Mouse (Mus musculus) adrenal gland, postnatal 14 days (tissue): ENCODE measurements around the gene Dnajc1. TPM values are rescaled to one million over a fixed set of nuclear protein-coding genes. Genes with fewer than 3 reads are reported as not detected.

Experiments used
- DNase-seq: peaks from one replicate; pipeline ENCODE4 v3.0.0; 2021; ENCODE audit warnings: mixed read lengths
- total RNA-seq: library from RNA; stranded (reverse); gene quantifications from 2 replicates; pipeline ENCODE4 v1.2.3, GENCODE M21; 2021

Gene Dnajc1
- total RNA-seq, 1 experiment from 2014 or later: 29.8 TPM

DNA sequence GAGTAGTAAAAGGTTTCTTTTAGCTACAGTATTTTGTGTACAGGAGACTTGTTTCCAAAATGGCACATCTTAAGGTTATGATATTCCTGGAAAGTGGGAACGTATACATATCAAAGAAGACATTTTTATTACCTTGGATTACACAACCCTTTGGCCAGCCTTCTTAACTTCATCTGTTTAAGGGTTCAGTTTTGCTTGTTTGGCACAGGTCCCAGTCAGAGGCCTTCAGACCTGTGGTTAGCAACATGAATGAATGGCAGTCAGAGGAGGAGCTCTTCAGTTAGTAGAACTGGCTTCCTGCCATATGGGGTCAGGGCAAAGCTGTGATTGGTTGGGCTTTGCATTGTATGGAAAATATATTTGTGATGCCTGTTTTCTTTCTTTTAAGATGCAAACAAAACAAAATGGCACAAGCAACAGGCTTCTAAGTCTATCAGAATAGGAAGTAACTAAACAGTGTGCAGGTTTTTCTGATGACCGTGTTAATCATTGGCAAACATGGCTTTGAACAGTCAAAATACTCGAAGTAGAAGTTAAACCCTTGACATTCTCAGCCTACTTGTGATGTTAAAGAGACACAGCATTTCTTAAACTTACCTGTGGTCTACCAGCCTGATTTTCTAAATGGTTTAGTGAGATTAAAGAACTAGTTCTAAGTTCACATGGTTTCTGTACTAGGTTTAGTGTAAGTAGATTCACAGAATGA is 196.8 kb downstream of the Dnajc1 start:
- DNase-seq: peak; percentile 81

DNA sequence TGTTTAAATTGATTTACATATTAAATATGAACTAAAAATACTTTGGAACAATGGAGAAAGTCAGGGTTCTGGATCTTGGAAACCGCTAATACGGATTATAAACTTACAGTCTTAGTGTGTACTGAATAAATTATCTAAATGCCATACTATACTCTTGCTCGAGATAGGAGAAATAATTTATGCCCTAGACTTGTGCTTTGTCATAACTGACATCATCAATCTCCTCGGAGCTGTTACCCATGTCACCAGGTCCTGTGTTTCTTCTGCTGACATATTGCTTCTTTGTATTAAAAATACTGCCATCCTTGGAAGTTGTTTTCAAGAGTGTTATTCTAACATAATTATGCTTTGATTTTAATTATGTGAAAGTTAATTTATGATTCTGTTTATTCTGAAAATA is 197.3 kb downstream of the Dnajc1 start:
- DNase-seq: no peak

DNA sequence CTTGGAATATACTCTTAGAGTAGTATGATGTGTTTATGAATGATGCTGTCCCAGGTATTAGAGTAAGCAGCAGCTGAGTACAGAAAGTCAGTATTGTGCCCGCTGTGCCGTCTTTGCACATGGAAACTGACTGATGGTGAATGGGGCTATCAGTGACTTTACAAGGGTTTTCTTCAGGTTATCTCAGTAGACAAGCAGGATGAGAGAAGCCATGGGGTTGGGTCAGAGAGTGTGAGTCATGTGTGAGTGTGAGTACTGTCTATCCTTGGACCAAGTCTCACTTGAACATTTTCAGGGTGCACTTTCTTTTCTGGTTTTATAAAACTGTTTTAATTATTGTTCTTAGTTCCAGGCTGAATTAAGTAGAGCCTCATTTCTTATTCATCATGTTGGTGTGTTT is 204.3 kb downstream of the Dnajc1 start:
- no peak for DNase-seq

DNA sequence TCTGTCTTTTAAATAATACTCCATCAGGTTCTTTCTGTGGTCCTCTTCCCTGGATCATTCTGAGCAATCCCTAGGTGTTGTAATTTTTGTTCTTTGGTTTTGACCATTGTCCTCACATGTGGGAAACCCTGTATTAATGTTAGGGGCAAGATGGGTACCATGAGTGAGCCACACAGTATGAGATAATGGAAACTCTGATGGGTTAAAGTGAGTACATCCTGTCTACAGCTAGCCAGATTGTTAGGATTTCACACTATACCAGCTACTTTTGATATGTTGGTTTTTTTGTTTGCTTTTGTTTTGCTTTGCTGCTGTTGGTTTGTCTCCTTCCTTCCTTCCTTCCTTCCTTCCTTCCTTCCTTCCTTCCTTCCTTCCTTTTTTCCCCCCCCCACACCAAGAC is 209.6 kb downstream of the Dnajc1 start:
- no peak for DNase-seq

DNA sequence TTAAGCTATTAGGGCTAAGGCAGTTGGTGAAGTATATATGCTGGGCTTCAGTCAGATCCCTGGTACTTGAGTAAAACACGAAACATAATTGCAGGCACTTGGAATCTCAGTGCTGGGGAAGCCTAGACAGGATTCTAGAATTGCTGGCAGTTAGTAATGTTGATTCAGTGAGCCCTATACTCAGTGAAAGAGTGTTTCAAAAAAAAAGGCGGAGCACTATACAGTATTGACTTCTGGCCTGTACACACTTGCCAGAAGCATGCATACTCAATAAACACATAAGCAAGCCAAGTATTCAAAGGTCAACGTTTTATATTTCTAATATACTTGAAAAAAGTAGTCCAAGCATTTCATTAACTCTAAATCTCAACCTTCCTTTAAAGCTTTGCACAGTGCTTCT is 211.0 kb downstream of the Dnajc1 start:
- no peak for DNase-seq

DNA sequence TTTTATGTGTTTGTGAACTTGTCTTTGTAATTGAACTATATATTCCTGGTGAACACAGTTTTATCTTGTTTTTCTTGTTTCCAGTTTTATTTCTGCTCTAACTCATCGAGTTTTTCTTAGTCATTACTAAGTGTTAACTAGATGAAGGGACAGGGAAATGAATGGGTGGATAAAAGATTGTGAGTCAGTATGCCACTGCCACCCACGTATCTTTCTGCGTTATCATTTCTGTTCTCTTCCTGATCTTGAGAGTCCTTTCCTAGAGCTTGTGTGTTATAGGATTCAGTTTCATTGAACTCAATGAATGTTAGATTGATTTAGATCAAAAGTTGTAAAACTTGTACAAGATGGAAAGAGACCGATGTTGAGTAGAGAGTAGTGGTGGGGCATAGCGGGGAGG is 212.3 kb downstream of the Dnajc1 start:
- no peak for DNase-seq

DNA sequence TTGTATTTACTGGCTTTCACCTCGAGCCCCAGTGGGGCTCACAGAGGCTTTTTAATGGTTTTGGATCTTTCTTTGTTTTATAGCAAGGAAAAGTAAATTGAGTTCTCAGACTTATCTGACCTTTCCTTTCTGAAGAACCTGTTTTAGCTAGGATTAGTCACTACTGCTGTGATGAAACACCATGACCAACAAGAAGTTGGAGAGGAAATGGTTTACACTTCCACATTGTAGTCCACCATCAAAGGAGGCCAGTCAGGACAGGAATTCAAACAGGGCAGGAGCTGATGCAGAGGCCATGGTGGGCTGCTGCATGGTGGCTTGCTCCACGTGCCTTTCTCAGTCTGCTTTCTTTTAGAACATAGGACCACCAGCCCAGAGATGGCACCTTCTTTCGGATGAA is 216.4 kb downstream of the Dnajc1 start:
- DNase-seq: no peak

DNA sequence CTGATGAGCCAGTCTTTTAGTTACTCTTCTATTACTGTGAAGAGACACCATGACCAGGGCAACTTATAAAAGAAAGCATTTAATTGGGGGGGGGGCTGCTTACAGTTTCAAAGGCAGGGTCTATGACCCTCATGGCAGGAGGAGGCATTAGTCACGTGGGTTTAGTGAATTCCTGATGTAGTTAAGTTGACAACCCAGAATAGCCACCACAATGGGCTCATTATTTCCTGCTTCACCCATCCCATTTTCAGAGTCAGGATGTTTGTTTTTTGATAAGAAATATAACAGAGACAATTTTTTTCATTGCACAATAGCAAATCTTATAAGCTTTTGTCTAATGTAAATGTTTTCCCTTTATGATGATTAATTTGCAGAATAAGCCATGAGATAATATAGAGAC is 217.4 kb downstream of the Dnajc1 start:
- no peak for DNase-seq

DNA sequence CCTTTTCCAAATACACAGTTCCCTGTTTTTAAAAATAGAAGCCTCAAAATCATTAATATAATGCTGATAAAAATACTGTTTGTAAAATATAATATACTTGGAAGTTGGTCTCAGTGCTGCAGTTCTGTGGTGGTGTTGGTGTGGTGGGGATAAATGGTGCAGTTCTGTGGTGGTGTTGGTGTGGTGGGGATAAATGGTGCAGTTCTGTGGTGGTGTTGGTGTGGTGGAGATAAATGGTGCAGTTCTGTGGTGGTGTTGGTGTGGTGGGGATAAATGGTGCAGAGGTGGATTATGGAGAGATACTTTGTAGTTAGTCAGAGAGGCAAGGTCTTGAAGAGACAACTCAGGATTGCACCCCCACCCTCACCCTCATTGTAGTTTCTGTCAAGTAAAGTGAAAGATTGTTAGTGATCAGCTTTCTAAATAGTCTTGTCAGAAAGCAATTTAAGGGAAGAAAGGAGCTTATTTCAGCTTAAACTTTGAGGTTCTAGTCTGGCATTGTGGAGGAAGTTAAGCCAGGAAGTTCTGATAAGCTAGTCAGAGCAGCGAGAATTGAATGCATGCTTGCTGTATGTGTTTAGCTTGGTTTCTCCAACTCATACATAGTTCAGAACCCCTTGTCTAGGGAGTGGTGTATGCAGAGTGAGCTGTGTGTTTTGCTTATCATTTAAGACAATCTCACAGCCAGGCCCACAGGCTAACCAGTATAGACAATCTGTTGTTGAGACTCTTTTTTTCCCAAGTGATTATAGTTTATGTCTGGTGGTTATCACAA is 223.3 kb downstream of the Dnajc1 start:
- DNase-seq: no peak

DNA sequence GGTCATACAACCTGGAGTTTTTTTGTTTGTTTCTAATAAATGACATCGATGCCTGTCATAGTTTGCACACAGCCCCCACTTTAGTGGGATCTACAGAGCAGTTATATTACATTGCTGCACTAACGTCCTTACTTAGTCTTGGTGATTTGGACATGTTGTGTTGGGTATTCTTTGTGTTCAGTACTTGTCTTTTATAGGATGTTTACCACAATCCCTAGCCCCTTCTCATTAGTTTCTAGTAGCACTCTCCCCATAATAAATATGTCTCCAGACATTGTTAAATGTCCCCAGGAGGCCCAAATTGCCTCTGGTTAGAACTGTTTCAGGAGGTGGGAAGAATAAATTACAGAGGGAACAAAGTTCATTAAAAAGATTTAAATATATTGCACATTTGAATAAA is 227.1 kb downstream of the Dnajc1 start:
- no peak for DNase-seq

DNA sequence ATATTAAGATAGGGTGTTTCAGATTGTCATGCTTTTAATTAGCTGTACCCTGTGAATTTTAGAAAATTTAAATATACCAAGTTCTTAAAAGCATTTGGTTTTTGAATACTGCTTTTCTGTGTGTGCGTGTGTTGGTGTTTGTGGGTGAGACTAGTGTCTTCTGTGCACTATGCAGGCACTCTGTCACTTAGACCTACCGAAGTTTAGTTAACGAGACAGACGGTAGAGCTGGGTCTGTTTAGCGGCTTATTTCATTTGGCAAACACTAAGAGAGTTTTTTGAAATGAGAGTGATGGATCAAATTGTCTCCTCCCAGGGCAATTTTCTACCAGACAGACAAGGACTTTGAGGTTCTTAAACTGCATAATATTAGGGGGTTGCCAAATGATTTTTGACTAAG is 231.6 kb downstream of the Dnajc1 start:
- DNase-seq: no peak

DNA sequence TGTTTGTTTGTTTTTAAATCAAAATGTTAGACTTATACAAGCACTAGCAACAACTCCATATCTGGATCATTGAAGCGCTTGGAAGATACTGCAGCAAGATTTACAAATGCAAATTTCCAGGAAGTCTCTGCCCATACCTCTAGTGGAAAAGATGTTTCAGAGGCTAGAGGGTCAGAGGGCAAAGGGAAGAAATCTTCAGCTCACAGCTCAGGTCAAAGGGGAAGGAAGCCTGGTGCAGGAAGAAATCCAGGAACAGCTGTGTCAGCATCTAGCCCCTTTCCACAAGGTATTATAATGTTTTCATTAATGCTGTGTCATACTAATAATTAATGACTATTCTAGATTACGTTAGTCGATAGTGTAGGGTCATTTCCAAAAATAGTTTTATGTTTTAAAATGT is 233.2 kb downstream of the Dnajc1 start:
- no peak for DNase-seq

DNA sequence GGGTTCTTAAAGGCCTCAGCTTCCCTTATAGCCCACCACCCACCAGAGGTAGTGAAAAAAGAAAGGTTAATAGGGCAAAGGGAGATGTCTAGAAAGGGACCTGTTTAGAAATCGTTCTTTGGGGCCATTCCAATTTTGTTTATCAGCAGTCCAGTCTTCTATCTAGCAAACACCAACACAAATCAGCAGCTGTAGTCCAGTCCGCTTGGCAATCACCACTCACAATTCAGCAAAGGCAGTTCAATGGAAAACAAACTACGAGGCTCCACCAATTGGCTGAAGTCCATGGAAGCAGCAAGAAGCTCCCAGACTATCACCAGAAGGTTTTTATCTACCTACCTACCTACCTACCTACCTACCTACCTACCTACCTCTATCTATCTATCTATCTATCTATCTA is 236.5 kb downstream of the Dnajc1 start:
- DNase-seq: no peak
